Mouse (Mus musculus): ENCODE data around the gene Osbpl10.

The Osbpl10 gene

DNA sequence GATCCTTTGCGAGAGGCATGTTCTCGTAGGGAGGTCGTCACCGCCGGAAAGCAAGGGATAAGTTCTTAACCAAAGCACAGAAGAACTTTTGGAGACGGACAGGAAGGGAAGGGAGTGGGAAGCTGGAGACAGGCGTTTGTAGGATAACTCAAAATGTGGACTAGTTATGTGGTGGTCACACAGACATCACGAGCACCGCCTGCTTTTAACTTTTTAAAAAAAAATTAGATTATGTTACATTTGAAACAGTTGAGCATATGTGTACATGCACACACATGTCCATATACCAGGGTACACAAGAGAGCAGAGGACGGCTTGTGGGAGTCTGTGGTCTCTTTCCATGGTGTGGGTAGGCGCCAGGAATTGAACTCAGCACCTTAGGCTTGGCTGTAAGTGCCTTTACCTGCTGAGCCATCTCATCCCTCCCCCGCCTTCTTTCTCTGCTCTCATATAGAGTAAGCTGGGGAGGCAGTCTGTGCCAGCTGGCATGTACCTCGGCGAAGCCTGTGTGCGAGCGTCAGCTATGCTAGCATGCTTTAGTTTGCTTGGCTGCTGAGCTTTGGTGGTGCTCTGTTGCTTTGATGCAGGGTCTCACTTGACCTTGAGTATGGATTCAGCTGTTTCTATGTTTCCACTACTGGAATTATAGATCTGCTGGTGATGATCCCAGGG lies 4.5 kb downstream of the Osbpl10 start, which contains the start of gene Rps27rt:
TSS of gene Rps27rt (minus strand) at position 51 of the 672 bp plus-strand sequence.
- no peak for DNase-seq (ENCODE audit: low read depth in 2 of 2, low spot score in 2 of 2)

DNA sequence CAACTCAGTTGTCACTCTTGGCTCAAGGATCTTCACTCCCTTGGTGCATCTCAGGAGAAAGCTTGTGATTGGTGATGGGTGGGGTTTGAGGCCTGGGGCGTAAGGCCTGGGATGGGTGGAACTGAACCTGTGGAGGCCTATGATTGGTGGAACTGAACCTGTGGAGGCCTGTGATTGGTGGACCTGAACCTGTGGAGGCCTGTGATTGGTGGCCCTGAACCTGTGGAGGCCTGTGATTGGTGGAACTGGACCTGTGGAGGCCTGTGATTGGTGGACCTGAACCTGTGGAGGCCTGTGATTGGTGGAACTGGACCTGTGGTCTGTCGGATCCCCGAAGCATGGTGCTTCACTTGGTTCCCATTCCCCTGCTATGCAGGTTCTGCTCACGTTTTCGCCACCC lies 7.4 kb downstream of the Osbpl10 start:
- no peak for DNase-seq (ENCODE audit: low read depth in 2 of 2, low spot score in 2 of 2)

DNA sequence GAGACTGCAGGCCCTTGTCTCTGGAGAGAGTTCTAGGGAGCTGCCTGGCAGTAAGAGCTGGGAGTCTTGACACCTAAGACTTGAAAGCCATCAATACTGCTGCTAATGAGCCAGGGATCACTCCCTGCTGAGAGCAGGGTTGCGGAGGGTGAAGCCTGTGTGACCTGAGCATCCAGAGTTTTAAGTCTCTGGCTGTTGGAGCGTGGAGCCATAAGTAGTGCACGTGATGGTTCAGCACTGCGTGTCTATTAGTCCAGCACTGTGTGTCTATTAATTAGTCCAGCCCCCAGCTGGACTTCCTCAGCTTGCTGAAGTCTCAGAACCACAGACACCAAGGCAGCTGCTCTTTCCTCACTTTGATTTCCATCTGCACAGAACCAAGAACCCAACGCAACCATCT lies 8.0 kb downstream of the Osbpl10 start:
- DNase-seq (ENCODE audit: low read depth in 2 of 2, low spot score in 2 of 2) = no peak

DNA sequence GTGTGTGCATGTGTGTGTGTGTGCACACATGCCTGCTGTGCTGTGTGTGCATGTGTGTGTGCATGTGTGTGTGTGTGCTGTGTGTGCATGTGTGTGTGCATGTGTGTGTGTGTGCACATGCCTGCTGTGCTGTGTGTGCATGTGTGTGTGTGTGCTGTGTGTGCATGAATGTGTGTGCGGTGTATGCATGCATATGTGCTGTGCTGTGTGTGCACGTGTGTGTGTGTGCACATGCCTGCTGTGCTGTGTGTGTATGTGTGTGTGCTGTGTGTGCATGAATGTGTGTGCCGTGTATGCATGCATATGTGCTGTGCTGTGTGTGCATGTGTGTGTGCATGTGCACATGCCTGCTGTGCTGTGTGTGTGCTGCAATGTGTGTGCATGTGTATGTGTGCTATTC lies 9.7 kb downstream of the Osbpl10 start:
- DNase-seq (ENCODE audit: low read depth in 2 of 2, low spot score in 2 of 2) = no peak

DNA sequence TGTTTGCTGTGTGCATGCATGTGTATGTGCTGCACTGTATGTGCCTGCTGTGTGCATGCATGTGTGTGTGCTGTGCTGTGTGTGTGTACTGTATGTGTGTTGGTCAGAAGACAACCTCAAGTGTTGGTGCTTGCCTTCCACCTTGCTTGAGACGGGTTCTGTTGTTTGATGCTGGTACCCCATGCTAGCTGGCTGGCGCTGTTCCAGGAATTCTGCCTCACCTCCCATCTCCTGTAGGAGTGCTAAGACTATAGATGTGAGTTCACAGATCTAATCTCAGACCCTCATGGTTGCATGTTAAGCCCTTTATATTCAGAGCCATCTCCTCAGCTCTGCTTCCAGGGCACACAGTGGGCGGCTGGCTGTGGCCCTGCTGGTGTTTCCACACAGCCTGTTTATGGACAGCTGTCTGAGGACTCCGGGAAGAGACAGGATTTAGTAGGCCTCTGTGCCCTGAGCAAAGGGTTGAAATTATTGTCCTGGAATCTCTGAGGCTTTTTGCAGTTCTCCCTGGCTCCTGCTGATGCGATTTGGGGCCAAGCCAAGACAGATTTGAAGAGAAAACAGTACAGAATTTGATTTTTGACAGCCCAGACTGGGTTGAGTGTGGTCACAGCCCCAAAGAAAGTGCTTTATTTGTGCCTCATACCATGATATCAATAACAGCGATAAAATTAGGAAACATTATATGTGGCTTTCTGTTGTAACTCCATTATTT lies 10.4 kb downstream of the Osbpl10 start:
- no peak for DNase-seq (ENCODE audit: low read depth in 2 of 2, low spot score in 2 of 2)

DNA sequence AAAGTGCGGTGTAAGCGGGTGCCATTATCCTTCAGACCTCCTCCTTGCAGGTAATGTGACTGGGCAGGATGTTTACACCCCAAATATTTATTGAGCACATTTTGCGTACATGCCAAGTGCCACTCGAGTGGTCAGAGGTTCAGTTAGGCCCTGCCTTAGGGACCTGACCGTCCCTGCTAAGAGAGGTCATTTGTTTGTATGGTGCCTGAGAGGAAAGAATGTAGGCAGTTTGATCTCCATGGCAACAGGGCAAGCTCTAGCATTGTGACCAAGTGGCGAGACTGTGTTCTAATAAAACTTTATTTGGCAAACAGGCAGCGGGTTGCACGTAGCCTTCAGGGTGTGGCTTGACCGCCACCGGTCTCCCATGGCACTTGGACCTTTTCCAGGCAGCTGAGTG lies 12.1 kb downstream of the Osbpl10 start:
- no peak for DNase-seq (ENCODE audit: low read depth in 2 of 2, low spot score in 2 of 2)

DNA sequence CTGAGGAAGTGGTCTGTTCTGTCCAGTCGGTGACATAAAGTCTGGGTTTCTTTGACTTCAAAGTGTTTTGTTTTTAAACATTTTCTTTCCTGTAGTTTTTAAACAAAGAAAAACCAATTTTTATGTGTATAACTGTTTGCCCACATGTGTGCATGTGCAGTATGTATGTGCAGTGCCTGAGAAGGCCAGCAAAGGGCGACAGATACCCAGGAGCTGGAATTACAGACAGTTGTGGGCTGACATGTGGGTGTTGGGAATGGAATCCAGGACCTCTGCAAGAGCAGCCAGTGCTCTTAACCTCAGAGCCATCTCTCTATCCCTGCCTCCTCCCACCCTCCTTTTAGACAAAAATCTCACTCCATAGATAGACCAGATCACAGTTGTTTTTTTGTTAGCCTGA lies 14.2 kb downstream of the Osbpl10 start:
- no peak for DNase-seq (ENCODE audit: low read depth in 2 of 2, low spot score in 2 of 2)

DNA sequence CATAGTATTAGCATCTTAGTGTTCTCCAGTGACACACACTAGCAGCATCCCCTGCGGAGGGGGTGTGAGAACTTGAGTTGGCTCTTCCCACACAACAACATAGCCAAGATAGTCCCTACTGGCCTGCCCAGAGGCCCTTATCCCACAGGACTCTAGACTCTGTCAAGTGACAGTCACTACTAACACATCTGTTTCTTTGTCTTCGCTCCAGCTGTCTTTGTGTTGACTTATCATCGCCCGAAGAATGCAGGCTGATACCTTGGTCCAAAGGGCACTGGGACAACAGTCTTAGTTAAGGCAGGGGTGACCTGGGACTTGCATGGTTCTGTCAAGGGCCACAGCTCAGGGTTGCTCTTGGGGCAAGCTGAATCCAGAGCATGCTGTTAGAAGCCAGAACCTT lies 16.9 kb downstream of the Osbpl10 start:
- no peak for DNase-seq (ENCODE audit: low read depth in 2 of 2, low spot score in 2 of 2)

DNA sequence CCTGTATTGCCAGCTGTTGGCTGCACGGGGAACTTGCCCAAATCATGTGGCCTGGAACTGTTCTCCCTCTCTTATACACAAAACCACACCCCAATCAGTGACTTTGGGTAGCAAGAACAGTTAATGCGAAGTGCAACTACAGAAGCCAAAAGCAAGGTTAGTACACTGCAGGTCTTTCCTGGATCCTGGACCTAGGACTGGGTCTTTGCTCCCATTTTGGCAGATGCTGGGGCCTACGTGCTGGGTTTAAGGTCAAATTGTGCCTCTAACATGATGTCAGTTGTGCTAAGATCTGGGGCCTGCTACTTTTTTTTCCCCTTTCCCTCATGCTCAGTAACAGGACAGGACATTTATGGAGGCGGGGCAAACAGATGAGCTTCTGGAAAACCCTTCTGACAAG lies 17.3 kb downstream of the Osbpl10 start:
- no peak for DNase-seq (ENCODE audit: low read depth in 2 of 2, low spot score in 2 of 2)

DNA sequence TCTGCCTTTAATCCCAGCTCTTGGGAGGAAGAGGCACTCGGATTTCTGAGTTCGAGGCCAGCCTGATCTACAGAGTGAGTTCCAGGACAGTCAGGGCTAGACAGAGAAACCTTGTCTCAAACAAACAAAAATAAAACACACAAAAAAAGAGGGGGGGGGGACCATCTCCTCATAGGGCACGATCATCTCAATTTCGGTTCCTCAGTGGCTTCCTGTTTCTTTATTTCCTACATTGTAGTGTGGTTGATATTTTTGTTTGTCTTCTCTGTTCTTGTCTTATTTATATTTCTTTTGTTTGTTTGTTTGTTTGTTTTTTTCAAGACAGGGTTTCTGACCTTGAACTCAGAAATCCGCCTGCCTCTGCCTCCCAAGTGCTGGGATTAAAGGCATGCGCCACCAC lies 18.1 kb downstream of the Osbpl10 start:
- DNase-seq (ENCODE audit: low read depth in 2 of 2, low spot score in 2 of 2) = no peak

DNA sequence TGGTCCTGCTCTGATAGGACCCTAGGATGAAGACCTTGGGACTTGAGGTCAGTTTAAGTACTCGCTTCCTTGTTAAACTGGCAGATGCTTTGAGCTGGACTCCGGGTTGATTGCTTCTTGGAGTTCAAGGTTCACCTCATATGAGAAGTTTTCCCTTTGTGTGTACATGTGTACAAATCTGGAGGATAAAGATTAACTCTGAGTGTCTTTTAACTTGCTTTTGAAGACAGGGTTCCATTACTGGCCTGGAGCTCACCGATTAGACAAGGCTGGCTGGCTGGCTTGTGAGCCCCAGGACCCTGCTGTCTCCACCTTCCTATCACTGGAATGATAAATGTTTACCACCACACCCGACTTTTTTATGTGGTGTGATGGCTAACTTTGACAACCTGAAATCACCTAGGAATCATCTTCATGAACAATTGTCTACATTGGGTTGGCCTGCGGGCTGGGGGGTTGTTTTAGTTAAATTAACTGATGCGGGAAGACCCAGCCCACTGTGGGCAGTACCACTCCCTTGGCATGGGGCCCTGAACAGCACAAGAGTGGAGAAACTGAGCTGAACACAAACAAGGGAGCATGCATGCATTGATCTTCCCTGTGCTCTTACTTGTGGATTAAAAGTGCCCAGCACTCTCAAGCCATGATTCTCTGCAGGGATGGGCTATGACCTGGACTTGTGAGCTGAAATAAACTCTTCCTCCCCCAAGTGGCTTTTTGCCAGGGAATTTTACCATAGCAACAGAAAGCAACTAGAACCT lies 20.8 kb downstream of the Osbpl10 start:
- no peak for DNase-seq (ENCODE audit: low read depth in 2 of 2, low spot score in 2 of 2)

DNA sequence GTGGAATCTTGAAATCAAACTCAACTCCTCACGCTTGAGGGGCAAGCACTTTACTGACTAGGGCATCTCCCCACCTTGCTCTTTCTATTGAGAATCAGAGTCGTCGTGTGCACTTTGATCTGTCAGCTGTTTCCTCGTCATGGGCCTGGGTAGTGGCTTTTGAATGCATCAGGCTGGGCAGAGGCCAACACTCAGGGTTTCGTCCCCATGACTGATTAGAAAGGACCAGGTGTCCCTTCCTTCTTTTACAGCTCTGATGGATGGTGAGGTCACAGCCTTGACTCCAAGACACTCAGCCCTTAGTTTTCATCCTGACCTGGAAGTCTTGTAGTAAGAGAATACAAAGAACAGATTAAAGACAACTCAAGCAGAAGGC lies 21.4 kb downstream of the Osbpl10 start:
- DNase-seq (ENCODE audit: low read depth in 2 of 2, low spot score in 2 of 2) = no peak

DNA sequence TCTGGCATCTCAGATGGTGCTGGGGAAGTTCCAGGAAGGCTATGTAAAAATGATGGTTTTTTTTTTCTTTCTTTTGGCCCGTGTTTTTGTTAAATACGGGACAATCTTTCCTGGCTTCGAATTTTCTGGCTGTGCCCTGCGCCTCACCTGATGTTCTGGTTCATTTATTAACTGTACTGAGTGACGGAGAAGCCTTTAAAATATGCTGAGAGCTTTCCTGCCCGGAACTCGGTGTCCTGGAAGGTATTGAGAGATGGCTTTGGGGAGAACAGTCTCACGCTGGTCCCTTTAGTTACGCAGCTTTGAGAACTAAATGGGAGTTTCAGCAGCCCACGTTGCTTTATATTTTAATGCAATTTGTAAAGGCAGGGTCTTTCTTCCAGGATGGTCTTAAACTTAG lies 27.1 kb downstream of the Osbpl10 start:
- no peak for DNase-seq (ENCODE audit: low read depth in 2 of 2, low spot score in 2 of 2)

DNA sequence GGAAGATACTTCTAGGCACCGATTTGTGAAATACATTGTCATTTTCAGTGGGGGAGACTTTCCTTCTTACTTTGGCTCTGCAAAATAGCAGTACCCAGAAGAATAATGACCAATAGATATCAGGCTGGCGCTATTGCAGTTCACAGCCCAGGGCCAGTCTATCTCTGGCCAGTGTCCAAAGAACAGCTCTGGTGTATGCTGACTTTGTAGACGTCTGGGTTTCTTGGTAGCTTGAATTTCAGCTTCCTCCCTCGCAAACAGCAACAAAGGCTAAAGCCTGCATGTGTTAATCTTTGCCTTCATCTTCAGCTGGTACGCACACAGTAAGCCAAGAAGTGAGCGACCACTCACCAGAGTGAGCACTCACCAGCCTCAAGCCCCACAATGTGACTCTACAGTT lies 29.4 kb downstream of the Osbpl10 start:
- no peak for DNase-seq (ENCODE audit: low read depth in 2 of 2, low spot score in 2 of 2)

DNA sequence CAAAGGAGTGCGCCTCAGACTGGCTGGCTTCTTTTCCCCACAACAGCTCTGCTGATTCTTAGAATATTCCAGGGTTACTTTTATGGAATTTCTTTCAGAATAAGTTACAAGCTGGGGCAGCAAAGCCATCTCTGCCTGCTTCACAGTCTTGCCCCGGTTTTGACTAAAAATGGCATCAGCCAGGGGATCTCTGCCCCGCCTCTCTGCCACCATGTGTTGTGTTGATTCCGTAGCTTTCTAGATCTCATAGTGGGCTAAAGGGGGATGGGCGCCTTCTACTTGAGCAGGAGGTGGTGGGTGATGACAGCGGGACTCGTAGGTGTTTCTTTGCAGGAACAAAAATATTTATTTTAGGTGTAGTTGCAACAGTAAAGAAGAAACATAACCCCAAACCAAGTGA lies 29.8 kb downstream of the Osbpl10 start:
- no peak for DNase-seq (ENCODE audit: low read depth in 2 of 2, low spot score in 2 of 2)

DNA sequence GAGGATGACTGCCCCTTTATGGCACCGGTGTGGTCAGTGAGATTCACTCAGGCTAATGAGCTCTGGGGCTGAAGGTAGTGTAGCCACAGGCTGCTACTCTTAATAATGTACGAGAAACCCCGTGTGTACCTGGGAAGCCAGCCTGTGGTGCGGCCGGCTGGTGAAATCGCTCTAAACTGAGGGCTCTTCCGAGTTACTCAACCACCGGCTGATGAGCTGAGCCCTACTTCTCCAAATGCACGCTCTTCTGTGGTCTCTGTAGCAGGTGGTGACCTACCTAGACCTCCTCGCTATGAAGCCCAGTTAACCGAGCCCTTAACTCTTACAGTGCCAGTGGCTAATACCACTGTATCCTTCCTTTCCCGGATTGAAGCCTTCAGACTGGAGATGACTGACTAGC lies 34.0 kb downstream of the Osbpl10 start:
- no peak for DNase-seq (ENCODE audit: low read depth in 2 of 2, low spot score in 2 of 2)

DNA sequence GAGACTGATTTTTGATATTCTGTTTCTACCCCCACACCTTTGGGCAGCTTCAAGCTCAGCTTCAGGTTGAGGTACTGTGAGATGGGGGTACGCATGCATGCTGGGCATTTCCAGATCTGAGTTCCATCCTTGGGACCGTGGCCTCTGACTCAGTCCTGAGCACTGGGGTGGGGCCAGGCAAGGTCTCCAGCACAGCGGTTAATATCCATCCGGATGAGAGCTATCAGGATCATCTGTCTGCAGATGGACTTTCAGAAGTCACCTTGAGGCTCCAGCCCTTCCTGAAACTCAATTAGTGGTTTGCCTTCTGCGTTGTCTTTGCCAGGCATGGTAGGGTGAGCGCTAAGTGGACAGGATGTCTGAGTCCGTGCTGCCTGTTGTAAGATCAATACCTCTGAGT lies 41.8 kb downstream of the Osbpl10 start:
- DNase-seq (ENCODE audit: low read depth in 2 of 2, low spot score in 2 of 2) = no peak

DNA sequence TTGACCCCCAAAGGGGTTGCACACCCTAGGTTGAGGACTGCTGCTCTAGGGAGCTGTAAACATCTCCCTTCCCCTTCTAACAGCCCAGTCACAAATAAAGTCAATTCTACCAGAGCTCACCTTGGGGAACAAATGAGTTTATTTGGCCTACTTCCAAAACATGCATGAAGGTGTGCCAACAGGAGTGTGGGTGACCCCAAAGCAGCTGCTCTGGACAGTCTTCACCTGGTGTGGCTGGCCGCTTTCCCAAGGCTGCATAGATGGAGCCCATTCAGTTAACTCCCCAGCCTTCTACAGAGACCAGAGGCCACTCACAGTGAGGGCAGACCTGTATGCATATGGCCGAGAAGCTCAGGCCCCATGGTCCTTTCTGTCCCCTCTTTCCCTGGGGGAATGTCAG lies 43.0 kb downstream of the Osbpl10 start:
- DNase-seq (ENCODE audit: low read depth in 2 of 2, low spot score in 2 of 2) = no peak

DNA sequence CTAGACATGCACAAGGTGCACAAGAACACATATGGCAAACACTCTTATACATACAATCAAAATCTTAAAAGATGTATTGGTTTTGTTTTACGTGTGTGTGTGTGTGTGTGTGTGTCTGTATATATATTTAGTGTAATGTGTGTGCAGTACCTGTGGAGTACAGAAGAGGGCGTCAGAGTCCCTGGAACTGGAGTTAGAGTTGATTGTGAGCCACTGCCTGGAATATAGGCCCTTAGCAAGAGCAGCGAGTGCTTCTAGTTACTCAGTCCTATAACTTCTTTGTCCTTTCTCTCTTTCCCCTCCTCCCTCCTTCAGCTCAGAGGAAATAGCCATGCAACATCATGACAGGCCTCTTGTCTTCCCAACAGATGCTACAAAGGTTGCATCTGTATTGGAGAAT lies 44.8 kb downstream of the Osbpl10 start:
- DNase-seq (ENCODE audit: low read depth in 2 of 2, low spot score in 2 of 2) = no peak

DNA sequence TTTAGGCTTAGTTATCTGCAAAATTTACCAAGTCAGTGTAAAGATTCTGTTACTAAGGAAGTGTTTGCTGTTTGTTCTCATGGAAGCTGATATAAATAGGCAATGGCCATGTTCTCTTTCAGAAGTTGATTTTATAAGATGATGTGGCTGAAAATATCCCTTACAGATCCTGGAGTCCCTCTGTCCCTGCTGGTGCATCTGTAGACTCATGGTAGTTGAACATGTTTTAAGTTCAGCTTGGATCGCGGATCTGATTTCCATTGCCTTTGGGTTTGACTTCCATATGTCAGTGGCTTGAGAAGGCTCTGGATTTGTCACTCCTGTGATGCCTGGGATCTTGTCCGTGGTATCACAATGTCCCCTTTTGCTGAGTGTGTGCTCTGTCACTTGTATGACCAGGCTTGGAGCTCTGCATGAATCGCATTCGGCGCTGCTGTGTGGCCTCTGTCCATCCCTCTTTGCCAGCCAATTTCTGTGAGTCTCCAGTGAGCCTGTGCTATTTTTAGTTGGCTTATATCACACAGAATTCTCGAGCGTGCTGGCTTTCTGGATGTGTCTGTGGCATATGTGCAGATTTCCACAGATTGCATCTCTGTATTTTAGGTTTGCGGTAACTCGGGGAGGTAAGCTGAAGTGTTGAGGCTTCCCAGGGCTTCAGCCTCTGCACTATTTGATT lies 45.5 kb downstream of the Osbpl10 start:
- DNase-seq (ENCODE audit: low read depth in 2 of 2, low spot score in 2 of 2) = no peak

DNA sequence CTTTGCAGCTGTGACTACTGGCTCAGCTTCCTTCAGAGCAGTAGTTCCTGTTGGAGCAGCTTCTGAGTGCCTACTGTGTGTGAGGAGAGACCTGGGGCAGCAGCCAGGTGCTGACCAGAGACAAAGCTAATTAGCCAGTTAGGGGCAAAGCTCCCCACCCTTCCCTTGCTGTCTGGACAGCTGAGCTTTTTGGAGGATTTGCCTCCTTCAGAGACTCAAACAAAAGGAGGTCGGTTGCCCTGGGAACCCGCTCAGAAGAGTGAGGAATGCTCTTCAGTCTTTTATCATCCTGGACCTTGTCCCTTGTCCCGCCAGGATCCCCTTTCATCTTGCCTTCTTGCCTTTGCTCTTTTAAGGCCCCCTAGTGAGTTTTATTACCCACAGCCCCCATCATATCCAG lies 50.9 kb downstream of the Osbpl10 start:
- no peak for DNase-seq (ENCODE audit: low read depth in 2 of 2, low spot score in 2 of 2)

DNA sequence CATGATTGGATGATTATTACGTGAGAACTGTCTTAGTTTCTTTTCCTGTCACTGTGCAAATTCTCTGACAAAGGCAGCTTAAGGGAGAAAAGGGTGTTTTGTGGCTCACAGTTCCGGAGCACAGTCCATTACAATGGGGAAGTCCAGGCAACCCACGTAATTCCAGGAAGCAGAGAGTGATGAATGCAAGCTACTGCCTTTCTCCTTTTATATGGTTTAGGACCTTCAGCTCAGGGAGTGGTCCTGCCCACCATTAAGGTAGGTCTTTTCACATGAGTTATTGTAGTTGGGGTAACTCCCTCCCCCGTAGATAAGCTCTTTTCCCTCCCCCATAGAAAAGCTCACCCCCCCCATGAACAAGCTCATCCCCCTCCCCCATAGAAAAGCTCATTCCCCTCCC lies 52.2 kb downstream of the Osbpl10 start:
- no peak for DNase-seq (ENCODE audit: low read depth in 2 of 2, low spot score in 2 of 2)
